Mouse (Mus musculus) cerebellum, adult 2 months (tissue): ENCODE data around the gene Ksr1. TPM values are rescaled to one million over a fixed set of nuclear protein-coding genes. Genes with fewer than 3 reads are reported as not detected.
A peak's percentile ranks its signal among the peaks of the same experiment; 100 is the strongest.

Experiments
- DNase-seq, 2 experiments: peaks; one replicate each; pipeline ENCODE4 v3.0.0; 2021
- H3K27ac ChIP-seq: fragments of 200-500 bp; 2 replicates; pipeline ENCODE4 v1.5.1; 2012; ENCODE audit warnings: low read length, control low read depth, inconsistent platforms; ENCODE audit not compliant: insufficient read depth
- H3K27me3 ChIP-seq: fragments of 200-500 bp; 2 replicates; pipeline ENCODE4 v1.6.1; 2012; ENCODE audit warnings: inconsistent platforms, mild to moderate bottlenecking, low read length, moderate library complexity; ENCODE audit not compliant: control insufficient read depth, insufficient read depth
- H3K4me1 ChIP-seq: fragments of 200-500 bp; 2 replicates; pipeline ENCODE4 v1.6.1; 2011; ENCODE audit warnings: low read length; ENCODE audit not compliant: control insufficient read depth, insufficient read depth
- H3K4me3 ChIP-seq: fragments of 200-500 bp; replicated peaks from 2 replicates; pipeline ENCODE3; 2011; ENCODE audit warnings: mild to moderate bottlenecking, low read depth, low read length, control low read depth; ENCODE audit not compliant: insufficient read depth
- CTCF ChIP-seq: fragments of 200-500 bp; IDR thresholded peaks from 2 replicates; pipeline ENCODE4 v1.5.1; 2011; ENCODE audit warnings: low read depth, mild to moderate bottlenecking, control low read depth, low read length, moderate library complexity, borderline replicate concordance; ENCODE audit not compliant: insufficient read depth
- POLR2A ChIP-seq: fragments of 200-500 bp; IDR thresholded peaks from 2 replicates; pipeline ENCODE4 v1.6.1; 2011; ENCODE audit warnings: low read length, control low read depth, borderline replicate concordance; ENCODE audit not compliant: insufficient read depth
- WGBS: fragments of 180-500 bp; shearing (Covaris S2); methylation state at CpG from one replicate; pipeline ENCODE4 v1.1.7; 2018; 5-methylcytosine and 5-hydroxymethylcytosine counted together
- polyA plus RNA-seq: library from polyadenylated mRNA; depleted of rRNA; stranded (reverse); fragments of >200 nt; gene quantifications from 2 replicates; pipeline ENCODE4 v1.2.3, GENCODE M21; 2012; rRNA removed

Gene Ksr1
- polyA plus RNA-seq, 1 experiment, result 23.2 TPM

DNA sequence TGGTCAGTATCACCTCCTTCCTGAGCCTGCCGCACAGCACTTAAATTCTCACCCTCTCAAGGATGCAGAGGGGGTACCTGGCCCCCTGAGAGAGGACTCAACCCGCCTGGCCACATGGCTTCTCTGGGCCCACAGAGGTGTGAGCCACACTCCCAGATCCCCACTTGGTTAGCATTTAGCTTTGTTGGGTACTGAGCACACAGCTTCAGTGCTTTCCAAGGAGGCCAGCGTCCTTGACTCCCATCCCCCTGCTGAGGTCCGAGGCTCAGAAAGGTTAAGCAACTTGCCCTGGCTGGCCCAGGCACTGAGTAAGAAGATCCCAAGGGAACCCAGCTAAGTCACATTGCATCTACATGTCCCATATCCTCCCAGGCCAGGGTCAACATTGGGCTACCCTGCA lies 178.1 kb downstream of the Ksr1 start:
- Histone ChIP-seq H3K4me1 (no peaks in the 10 kb centered on the region), H3K4me3 (no peak overlapping the region), H3K27me3 (no peaks in the 10 kb centered on the region), H3K27ac (no peak overlapping the region)
- WGBS, result 86% methylated on average over 4 of the region's 4 CpGs
- TF ChIP-seq CTCF, result no peak
- no peak for TF ChIP-seq POLR2A
- no peak for DNase-seq

DNA sequence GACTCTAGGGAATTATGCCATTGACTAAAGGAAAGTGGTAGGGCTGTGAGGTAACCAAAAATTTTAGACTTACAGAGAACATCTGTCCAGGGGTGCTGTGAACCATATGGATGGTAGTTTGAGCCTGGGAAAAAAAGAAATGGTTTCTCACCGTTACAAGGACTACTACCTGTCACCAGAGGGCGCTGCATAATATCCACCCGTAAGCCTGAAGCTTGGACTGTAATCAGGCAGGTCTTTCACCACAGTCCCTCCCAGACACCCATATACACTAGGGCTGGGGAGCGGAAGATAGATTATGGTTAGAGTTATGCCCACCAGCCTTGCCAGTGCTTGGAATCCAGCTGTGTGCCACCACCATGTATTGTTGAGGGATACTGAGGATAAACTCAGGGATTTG lies 178.8 kb downstream of the Ksr1 start:
- Histone ChIP-seq H3K4me3 (no peak overlapping the region), H3K27ac (no peak overlapping the region), H3K27me3 (no peaks in the 10 kb centered on the region), H3K4me1 (no peaks in the 10 kb centered on the region)
- DNase-seq, result peak in 1 of 2 experiments; percentile 9
- TF ChIP-seq CTCF (peak; percentile 34; the same call in 1 of the 2 replicates), POLR2A (no peak)
- WGBS, result 30% methylated on average over 4 of the region's 4 CpGs

Other genes with a start within 250 kb of the Ksr1 start
- 0.63 and 0.65 TPM in 2 replicates for gene Nos2, start 225.6 kb downstream of the Ksr1 start, polyA plus RNA-seq
- 8.7 and 9.2 TPM in 2 replicates for gene Lgals9, start 161.5 kb downstream of the Ksr1 start, polyA plus RNA-seq
- 207 and 217 TPM in 2 replicates for gene Wsb1, start 108.3 kb upstream of the Ksr1 start, polyA plus RNA-seq
- not detected in 2 replicates for gene Gm9964, start 150.5 kb upstream of the Ksr1 start, polyA plus RNA-seq
- 37.4 and 40.6 TPM in 2 replicates for gene Nf1, start 193.3 kb upstream of the Ksr1 start, polyA plus RNA-seq